ENCODE assay signal across 30 mouse cellular contexts in genomic region chr3:36008411-36009154, GRCm38 (mm10). TPM values are rescaled to one million over a fixed set of nuclear protein-coding genes. Genes with fewer than 3 reads are reported as not detected.
A peak's percentile ranks its signal among the peaks of the same experiment; 100 is the strongest.
DNase-seq lines count a peak whose midpoint lies in the region; ATAC-seq and TF ChIP-seq lines count a peak whose summit lies in the region.
"Had no signal": no experiment of that assay in that cellular context is flagged by ENCODE, and none has a peak within 500 bp of the region (broad histone marks: within the 10 kb centered on the region; RNA-seq: fewer than 3 reads in every experiment).

No protein-coding gene starts in this region.

- H3K4me3 ChIP-seq in kidney, postnatal 0 days (replicated peaks; ENCODE audit: low read depth, low read length): no peak overlapping the region
- no peak overlapping the region for H3K4me3 ChIP-seq in lung, embryonic 16.5 days (ENCODE audit: low read length)
- H3K4me3 ChIP-seq: embryonic facial prominence, embryonic 10.5 days; embryonic facial prominence, embryonic 13.5 days; erythroblast, embryonic 14.5 days; forebrain, embryonic 12.5 days; forebrain, embryonic 15.5 days; heart, adult 2 months; heart, embryonic 10.5 days; heart, embryonic 13.5 days had no signal

- H3K4me1 ChIP-seq in kidney, postnatal 0 days (replicated peaks; ENCODE audit: insufficient read depth, low read length): no peaks in the 10 kb centered on the region
- no peaks in the 10 kb centered on the region for H3K4me1 ChIP-seq in lung, embryonic 16.5 days (replicated peaks; ENCODE audit: control insufficient read depth, insufficient read depth, low read length)
- H3K4me1 ChIP-seq: embryonic facial prominence, embryonic 10.5 days; embryonic facial prominence, embryonic 13.5 days; forebrain, embryonic 12.5 days; forebrain, embryonic 15.5 days; heart, embryonic 10.5 days had no signal

- 56% methylated on average over 4 of the region's 4 CpGs for WGBS in kidney, postnatal 0 days
- 53% methylated on average over 4 of the region's 4 CpGs for WGBS in lung, embryonic 16.5 days

- no peak overlapping the region for H3K27ac ChIP-seq in kidney, postnatal 0 days
- H3K27ac ChIP-seq in lung, embryonic 16.5 days (ENCODE audit: low read length): no peak overlapping the region
- H3K27ac ChIP-seq: embryonic facial prominence, embryonic 10.5 days; embryonic facial prominence, embryonic 13.5 days; forebrain, embryonic 12.5 days; forebrain, embryonic 15.5 days; heart, adult 2 months; heart, embryonic 10.5 days; heart, embryonic 13.5 days; hindbrain, embryonic 14.5 days had no signal

- no peaks in the 10 kb centered on the region for H3K27me3 ChIP-seq in kidney, postnatal 0 days (ENCODE audit: insufficient read depth, low read length)
- no peaks in the 10 kb centered on the region for H3K27me3 ChIP-seq in lung, embryonic 16.5 days (ENCODE audit: control insufficient read depth, insufficient read depth, low read depth, low read length)
- H3K27me3 ChIP-seq: embryonic facial prominence, embryonic 13.5 days; forebrain, embryonic 12.5 days; forebrain, embryonic 15.5 days; heart, embryonic 13.5 days had no signal

- peak; percentile 56 for DNase-seq in kidney, postnatal 0 days (ENCODE audit: low spot score)
- no peak for DNase-seq in kidney, adult 8-10 months
- no peak for DNase-seq in lung, postnatal 36 days
- peak; percentile 5 for DNase-seq in lung, postnatal 25 days (ENCODE audit: low spot score)
- no peak for DNase-seq in lung, adult 18-20 months
- DNase-seq in cerebellum, postnatal 10 days: no peak
- no peak for DNase-seq in liver
- DNase-seq: adrenal gland, adult 2 months; adrenal gland, postnatal 14 days; cerebellum, adult 11 months; cerebellum, adult 2 months; cerebellum, adult 9-11 months; cerebellum, postnatal 36 days; embryo, embryonic 11 days; gastrocnemius, postnatal 25 days; heart, adult 2 months; heart, postnatal 14 days; heart, postnatal 4 days had no signal

- ATAC-seq in kidney, postnatal 0 days (replicated peaks; ENCODE audit: low FRiP score, low read depth): no peak
- peak; percentile 62; the same call in 1 of the 2 replicates for ATAC-seq in lung, embryonic 16.5 days (ENCODE audit: low read depth)
- ATAC-seq: forebrain, embryonic 15.5 days; Patski had no signal

- H3K9ac ChIP-seq in kidney, postnatal 0 days (ENCODE audit: low read depth, low read length): no peak overlapping the region
- no peak overlapping the region for H3K9ac ChIP-seq in lung, embryonic 16.5 days (ENCODE audit: low read length)
- H3K9ac ChIP-seq: embryonic facial prominence, embryonic 13.5 days; forebrain, embryonic 12.5 days; forebrain, embryonic 15.5 days; heart, embryonic 13.5 days; hindbrain, embryonic 14.5 days had no signal

- no peaks in the 10 kb centered on the region for H3K9me3 ChIP-seq in kidney, postnatal 0 days (replicated peaks; ENCODE audit: low read length)
- no peaks in the 10 kb centered on the region for H3K9me3 ChIP-seq in lung, embryonic 16.5 days (ENCODE audit: control insufficient read depth, low read length)
- H3K9me3 ChIP-seq: embryonic facial prominence, embryonic 10.5 days; embryonic facial prominence, embryonic 13.5 days; forebrain, embryonic 12.5 days; forebrain, embryonic 15.5 days; heart, embryonic 10.5 days; heart, embryonic 13.5 days had no signal

- no peaks in the 10 kb centered on the region for H3K36me3 ChIP-seq in kidney, postnatal 0 days (ENCODE audit: insufficient read depth, low read length)
- H3K36me3 ChIP-seq in lung, embryonic 16.5 days (ENCODE audit: control insufficient read depth, insufficient read depth, low read length): no peaks in the 10 kb centered on the region
- H3K36me3 ChIP-seq: embryonic facial prominence, embryonic 10.5 days; embryonic facial prominence, embryonic 13.5 days; forebrain, embryonic 12.5 days; forebrain, embryonic 15.5 days; heart, embryonic 10.5 days; heart, embryonic 13.5 days had no signal

- H3K4me2 ChIP-seq in kidney, postnatal 0 days (ENCODE audit: low read length): no peak overlapping the region
- H3K4me2 ChIP-seq in lung, embryonic 16.5 days (ENCODE audit: low read depth, low read length): no peak overlapping the region
- H3K4me2 ChIP-seq: embryonic facial prominence, embryonic 13.5 days; forebrain, embryonic 12.5 days; forebrain, embryonic 15.5 days; heart, embryonic 13.5 days; hindbrain, embryonic 14.5 days had no signal

- TF ChIP-seq CTCF in kidney, postnatal 0 days (IDR thresholded peaks at IDR 0.05; ENCODE audit: low read depth): no peak

RNA-seq across cellular contexts. Expression of gene Mccc1, which starts 8.1 kb away (rescaled TPM):
- 101 and 108 TPM in 2 replicates for polyA plus RNA-seq in kidney, postnatal 0 days (2015; fragmentation: Nextera tagmentation; extraction: Ambion mirVana)
- 37.5 and 37.6 TPM in 2 replicates for polyA plus RNA-seq in lung, embryonic 16.5 days (2015; fragmentation: Nextera tagmentation; extraction: Ambion mirVana)

RNA-seq across cellular contexts. Expression of gene Ccdc144b, which starts 44.8 kb away (rescaled TPM):
- not detected in 2 replicates for polyA plus RNA-seq in kidney, postnatal 0 days (2015; fragmentation: Nextera tagmentation; extraction: Ambion mirVana)
- not detected in 2 replicates for polyA plus RNA-seq in lung, embryonic 16.5 days (2015; fragmentation: Nextera tagmentation; extraction: Ambion mirVana)
- polyA plus RNA-seq: cerebellum, adult 2 months; cortical plate, adult 2 months; embryonic facial prominence, embryonic 10.5 days; embryonic facial prominence, embryonic 13.5 days; erythroblast, embryonic 14.5 days; forebrain, embryonic 12.5 days; forebrain, embryonic 15.5 days; heart, embryonic 10.5 days; hindbrain, embryonic 11.5 days; hindbrain, embryonic 14.5 days; Patski had no signal

RNA-seq across cellular contexts. Expression of gene Acad9, which starts 57.2 kb away (rescaled TPM):
- 77.4 and 90.3 TPM in 2 replicates for polyA plus RNA-seq in kidney, postnatal 0 days (2015; fragmentation: Nextera tagmentation; extraction: Ambion mirVana)
- polyA plus RNA-seq in lung, embryonic 16.5 days (2015; fragmentation: Nextera tagmentation; extraction: Ambion mirVana): 71.2 and 82.9 TPM in 2 replicates

Comparison
In these comparisons a context has a peak if more than half of its experiments do, and no peak if none do; other contexts are left out.
1. DNase-seq: peak in kidney, postnatal 0 days (single experiment) and lung, postnatal 25 days (single experiment); none in kidney, adult 8-10 months (0 of 2), lung, postnatal 36 days (single experiment), lung, adult 18-20 months (0 of 2), cerebellum, postnatal 10 days (0 of 2) and liver (single experiment).